Mouse (Mus musculus): Measurements from ENCODE around the gene Abcc8.

- no peak for TF ChIP-seq FLI1 (IDR thresholded peaks at IDR 0.05; ENCODE audit: low read length)
- no peak for TF ChIP-seq GATA1 (IDR thresholded peaks at IDR 0.05; ENCODE audit: borderline replicate concordance, low read length)
Measured at GRCm38 (mm10) chr7:46162731-46163130, 17.1 kb downstream of the Abcc8 start.

Data from megakaryocyte, embryonic 14.5 days (primary cell).